Mouse (Mus musculus): ENCODE measurements at regions not wholly inside any gene's neighbourhood (a gene's known extent, or its start where the extent isn't known, plus 50 kb on each side); places are given as distances from the start of the nearest gene placed in this dataset.

DNA sequence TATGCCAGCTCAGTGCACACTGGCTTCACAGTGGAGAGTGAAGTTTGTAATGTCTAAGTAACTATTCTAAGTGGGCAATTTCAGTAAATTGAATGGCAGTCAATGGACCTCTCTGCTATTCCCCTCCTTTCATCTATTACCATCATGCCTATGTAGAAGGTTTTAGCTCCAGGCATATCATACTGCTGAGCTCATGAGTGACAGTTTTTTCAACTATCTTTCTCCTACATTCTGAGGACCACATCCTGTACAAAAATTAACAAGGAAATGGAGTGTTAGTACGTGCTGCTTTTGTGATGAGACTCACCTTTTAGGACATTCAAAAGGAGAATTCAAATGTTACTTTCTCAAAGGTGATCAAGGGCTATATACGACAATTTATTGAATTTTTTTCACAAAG lies 80.0 kb downstream of the Rgs18 start:
- TF ChIP-seq CTCF (IDR thresholded peaks at IDR 0.05; ENCODE audit: low read depth) (no peak), EP300 (IDR thresholded peaks at IDR 0.05; ENCODE audit: low read depth) (no peak)
